Mouse (Mus musculus): ENCODE results near the gene Map3k11.

- no peak for TF ChIP-seq CTCF (IDR thresholded peaks at IDR 0.05)
- TF ChIP-seq EP300 (IDR thresholded peaks at IDR 0.05): no peak
Observed at GRCm38 (mm10) chr19:5665465-5665864, 23.1 kb upstream of the Map3k11 start.

All from lung, postnatal 0 days (tissue).